Mouse (Mus musculus): ENCODE data around the gene Gk5.
"Not testable (repeated sequence)": the region's sequence is repeated elsewhere in the genome, so short reads cannot be mapped to it uniquely, and the experiment has no call there.

The Gk5 gene

GRCm38 (mm10) chr9:96118861-96119772 lies at the start of gene Gk5:
Gene Gk5, plus strand, starts transcription at chr9:96119362.
- peak; percentile 94 to 96 for DNase-seq

GRCm38 (mm10) chr9:96078752-96079315 lies 40.3 kb upstream of the Gk5 start:
- DNase-seq: no peak

GRCm38 (mm10) chr9:96085293-96085692 lies 33.9 kb upstream of the Gk5 start:
- no peak for DNase-seq

- peak; percentile 22 to 55 for DNase-seq
These were observed 31.5 kb upstream of the Gk5 start for GRCm38 (mm10) chr9:96087671-96088070.

GRCm38 (mm10) chr9:96088456-96088855 lies 30.7 kb upstream of the Gk5 start:
- DNase-seq: not testable (repeated sequence)

GRCm38 (mm10) chr9:96092637-96093036 lies 26.5 kb upstream of the Gk5 start:
- DNase-seq: not testable (repeated sequence)

- DNase-seq: peak; percentile 30 to 37
These were observed 25.9 kb upstream of the Gk5 start for GRCm38 (mm10) chr9:96093221-96093620.

- DNase-seq: peak; percentile 69 to 78
These were observed 24.8 kb upstream of the Gk5 start for GRCm38 (mm10) chr9:96094341-96094740.

GRCm38 (mm10) chr9:96095192-96095591 lies 24.0 kb upstream of the Gk5 start:
- DNase-seq: no peak

GRCm38 (mm10) chr9:96102846-96103245 lies 16.3 kb upstream of the Gk5 start:
- no peak for DNase-seq

GRCm38 (mm10) chr9:96112879-96113361 lies 6.2 kb upstream of the Gk5 start:
- no peak for DNase-seq

- DNase-seq: peak; percentile 39 to 70
These were observed 2.4 kb upstream of the Gk5 start for GRCm38 (mm10) chr9:96116801-96117200.

GRCm38 (mm10) chr9:96118216-96118615 lies 946 bp upstream of the Gk5 start:
- no peak for DNase-seq

- peak in 1 of 2 experiments; percentile 25 for DNase-seq
These were observed 8.8 kb downstream of the Gk5 start for GRCm38 (mm10) chr9:96127972-96128371.

GRCm38 (mm10) chr9:96132956-96133603 lies 13.9 kb downstream of the Gk5 start:
- no peak for DNase-seq

GRCm38 (mm10) chr9:96134470-96134869 lies 15.3 kb downstream of the Gk5 start:
- DNase-seq: no peak

GRCm38 (mm10) chr9:96134916-96135315 lies 15.8 kb downstream of the Gk5 start:
- DNase-seq: no peak

GRCm38 (mm10) chr9:96135461-96135860 lies 16.3 kb downstream of the Gk5 start:
- DNase-seq: no peak

- DNase-seq: no peak
These were observed 19.8 kb downstream of the Gk5 start for GRCm38 (mm10) chr9:96138958-96139357.

GRCm38 (mm10) chr9:96139876-96140275 lies 20.7 kb downstream of the Gk5 start:
- no peak for DNase-seq

GRCm38 (mm10) chr9:96140931-96141330 lies 21.8 kb downstream of the Gk5 start:
- no peak for DNase-seq

- DNase-seq: no peak
These were observed 23.3 kb downstream of the Gk5 start for GRCm38 (mm10) chr9:96142499-96142898.

GRCm38 (mm10) chr9:96143633-96144032 lies 24.5 kb downstream of the Gk5 start:
- DNase-seq: no peak

- DNase-seq: no peak
These were observed 25.7 kb downstream of the Gk5 start for GRCm38 (mm10) chr9:96144883-96145282.

Measured in kidney, adult 8-10 months (tissue).